Comparison of ENCODE assay signal across 20 mouse cellular contexts in genomic region chr6:72101386-72101785, GRCm38 (mm10). TPM values are rescaled to one million over a fixed set of nuclear protein-coding genes. Genes with fewer than 3 reads are reported as not detected.
DNase-seq lines count a peak whose midpoint lies in the region; ATAC-seq lines count a peak whose summit lies in the region.
"Had no signal": no experiment of that assay in that cellular context is flagged by ENCODE, and none has a peak within 500 bp of the region (broad histone marks: within the 10 kb centered on the region; RNA-seq: fewer than 3 reads in every experiment).

No protein-coding gene starts in this region.

- H3K4me2 ChIP-seq in liver, embryonic 11.5 days, result peak overlapping the region; percentile 77
- H3K4me2 ChIP-seq in liver, embryonic 13.5 days, result peak overlapping the region; percentile 82
- peak overlapping the region; percentile 44 for H3K4me2 ChIP-seq in lung, embryonic 16.5 days (ENCODE audit: low read depth, low read length)
- H3K4me2 ChIP-seq: embryonic facial prominence, embryonic 13.5 days; limb, embryonic 13.5 days; midbrain, embryonic 13.5 days had no signal

- peak overlapping the region; percentile 67 for H3K9ac ChIP-seq in liver, embryonic 11.5 days (ENCODE audit: low read depth, low read length)
- peak overlapping the region; percentile 99 for H3K9ac ChIP-seq in liver, embryonic 13.5 days
- H3K9ac ChIP-seq in lung, embryonic 16.5 days (ENCODE audit: low read length), result peak overlapping the region; percentile 42
- H3K9ac ChIP-seq: embryonic facial prominence, embryonic 13.5 days; limb, embryonic 13.5 days; midbrain, embryonic 13.5 days; neural tube, embryonic 13.5 days had no signal

- WGBS in liver, embryonic 11.5 days, result 63% methylated on average over 4 of the region's 4 CpGs
- WGBS in liver, embryonic 13.5 days (ENCODE audit: insufficient replicate concordance), result 41% methylated on average over 4 of the region's 4 CpGs
- WGBS in lung, embryonic 16.5 days, result 48% methylated on average over 4 of the region's 4 CpGs

- DNase-seq in liver, embryonic 11.5 days (ENCODE audit: low spot score), result no peak
- no peak for DNase-seq in liver
- DNase-seq in liver, embryonic 13.5 days, result no peak
- DNase-seq in right cerebral cortex, adult 18-20 months, result no peak
- no peak for DNase-seq in adrenal gland, adult (ENCODE audit: inconsistent age in 2 of 2, low spot score in 1 of 2)
- DNase-seq in layer of hippocampus, adult 18-20 months (ENCODE audit: low spot score in 2 of 2), result no peak
- DNase-seq: adrenal gland, postnatal 25 days; gastrocnemius, postnatal 25 days; heart, postnatal 36 days; kidney, postnatal 10 days; retina, postnatal 1 day; thymus, postnatal 36 days had no signal

- peak overlapping the region; percentile 88 for H3K27ac ChIP-seq in liver, embryonic 11.5 days (ENCODE audit: low read depth, low read length)
- H3K27ac ChIP-seq in liver, embryonic 13.5 days, result peak overlapping the region; percentile 99
- peak overlapping the region; percentile 89 for H3K27ac ChIP-seq in lung, embryonic 16.5 days (ENCODE audit: low read length)
- H3K27ac ChIP-seq: limb, embryonic 13.5 days; midbrain, embryonic 13.5 days; neural tube, embryonic 13.5 days had no signal

- ATAC-seq in liver, embryonic 11.5 days (replicated peaks; ENCODE audit: low FRiP score), result no peak
- ATAC-seq in liver, embryonic 13.5 days (ENCODE audit: low read depth), result no peak
- ATAC-seq in lung, embryonic 16.5 days (ENCODE audit: low read depth), result peak; percentile 49
- ATAC-seq: forebrain, embryonic 16.5 days; inflammation-experienced regulatory T-cells, adult 6 months; midbrain, embryonic 13.5 days had no signal

- H3K27me3 ChIP-seq in liver, embryonic 11.5 days (replicated peaks; ENCODE audit: control insufficient read depth, insufficient read depth, low read length), result no peaks in the 10 kb centered on the region
- no peaks in the 10 kb centered on the region for H3K27me3 ChIP-seq in liver, embryonic 13.5 days
- H3K27me3 ChIP-seq in lung, embryonic 16.5 days (ENCODE audit: control insufficient read depth, insufficient read depth, low read depth, low read length), result no peaks in the 10 kb centered on the region
- H3K27me3 ChIP-seq: CH12.LX; embryonic facial prominence, embryonic 13.5 days; limb, embryonic 13.5 days; midbrain, embryonic 13.5 days; neural tube, embryonic 13.5 days had no signal

- peaks cover 67% of the 10 kb centered on the region for H3K4me1 ChIP-seq in liver, embryonic 11.5 days (replicated peaks; ENCODE audit: control insufficient read depth, insufficient read depth, low read length)
- H3K4me1 ChIP-seq in liver, embryonic 13.5 days (replicated peaks), result peaks cover 79% of the 10 kb centered on the region
- peaks cover 50% of the 10 kb centered on the region for H3K4me1 ChIP-seq in lung, embryonic 16.5 days (replicated peaks; ENCODE audit: control insufficient read depth, insufficient read depth, low read length)

- H3K9me3 ChIP-seq in liver, embryonic 11.5 days (ENCODE audit: control insufficient read depth, low read length), result no peaks in the 10 kb centered on the region
- H3K9me3 ChIP-seq in liver, embryonic 13.5 days (replicated peaks), result no peaks in the 10 kb centered on the region
- no peaks in the 10 kb centered on the region for H3K9me3 ChIP-seq in lung, embryonic 16.5 days (ENCODE audit: control insufficient read depth, low read length)
- H3K9me3 ChIP-seq: embryonic facial prominence, embryonic 13.5 days; limb, embryonic 13.5 days; midbrain, embryonic 13.5 days; neural tube, embryonic 13.5 days had no signal

- peak overlapping the region; percentile 87 for H3K4me3 ChIP-seq in liver, embryonic 11.5 days (ENCODE audit: low read depth, low read length)
- peak overlapping the region; percentile 97 for H3K4me3 ChIP-seq in liver, embryonic 13.5 days (replicated peaks)
- H3K4me3 ChIP-seq in lung, embryonic 16.5 days (ENCODE audit: low read length), result peak overlapping the region; percentile 11; the same call in 1 of the 2 replicates
- H3K4me3 ChIP-seq: embryonic facial prominence, embryonic 13.5 days; limb, embryonic 13.5 days; midbrain, embryonic 13.5 days; neural tube, embryonic 13.5 days had no signal

- H3K36me3 ChIP-seq in liver, embryonic 11.5 days (ENCODE audit: control insufficient read depth, insufficient read depth, low read length), result peaks cover 5% of the 10 kb centered on the region; the same call in 1 of the 2 replicates
- peaks cover 22% of the 10 kb centered on the region for H3K36me3 ChIP-seq in liver, embryonic 13.5 days
- no peaks in the 10 kb centered on the region for H3K36me3 ChIP-seq in lung, embryonic 16.5 days (ENCODE audit: control insufficient read depth, insufficient read depth, low read length)
- H3K36me3 ChIP-seq: embryonic facial prominence, embryonic 13.5 days; limb, embryonic 13.5 days; midbrain, embryonic 13.5 days; neural tube, embryonic 13.5 days had no signal

RNA-seq across cellular contexts. Expression of gene St3gal5, which starts 4.0 kb away (rescaled TPM):
- polyA plus RNA-seq in liver, embryonic 11.5 days (2014; fragmentation: Nextera tagmentation; extraction: Ambion mirVana), result 109 and 114 TPM in 2 replicates
- polyA plus RNA-seq in liver, embryonic 13.5 days (2015; fragmentation: Nextera tagmentation; extraction: Ambion mirVana), result 179 and 192 TPM in 2 replicates
- polyA plus RNA-seq in lung, embryonic 16.5 days (2015; fragmentation: Nextera tagmentation; extraction: Ambion mirVana), result 40.5 and 43.1 TPM in 2 replicates
- 100 to 1,000 TPM; 105 to 108 TPM for total RNA-seq in layer of hippocampus, adult 18-20 months (2021)

Comparison
In these comparisons a context has a peak if more than half of its experiments do, and no peak if none do; other contexts are left out.
1. H3K4me3 ChIP-seq: peak in every context shown above with its lines; median percentile 97 in liver, embryonic 13.5 days; 87 in liver, embryonic 11.5 days; 11 in lung, embryonic 16.5 days.
2. H3K9ac ChIP-seq: peak in every context shown above with its lines; median percentile 99 in liver, embryonic 13.5 days; 67 in liver, embryonic 11.5 days; 42 in lung, embryonic 16.5 days.